Mouse (Mus musculus) thymus, postnatal 4 days (tissue): ENCODE measurements around the gene C2cd4c.

Experiments
- DNase-seq: peaks from one replicate; pipeline ENCODE4 v3.0.0; 2021

Gene C2cd4c

GRCm38 (mm10) chr10:79611296-79611695 is 2.5 kb downstream of the C2cd4c start:
- no peak for DNase-seq

GRCm38 (mm10) chr10:79609276-79609675 is 4.5 kb downstream of the C2cd4c start:
- DNase-seq = no peak

GRCm38 (mm10) chr10:79607892-79608291 is 5.9 kb downstream of the C2cd4c start:
- DNase-seq = no peak

- DNase-seq = no peak
Measured at GRCm38 (mm10) chr10:79606537-79606936, 7.3 kb downstream of the C2cd4c start.

- no peak for DNase-seq
Measured at GRCm38 (mm10) chr10:79597936-79598230, 15.9 kb downstream of the C2cd4c start.

GRCm38 (mm10) chr10:79597051-79597935 is 16.5 kb downstream of the C2cd4c start:
- no peak for DNase-seq

- no peak for DNase-seq
Measured at GRCm38 (mm10) chr10:79595590-79595929, 18.3 kb downstream of the C2cd4c start.

GRCm38 (mm10) chr10:79594872-79595589 is 18.8 kb downstream of the C2cd4c start:
- DNase-seq = peak; percentile 49

GRCm38 (mm10) chr10:79594111-79594510 is 19.7 kb downstream of the C2cd4c start:
- no peak for DNase-seq

- DNase-seq = no peak
Measured at GRCm38 (mm10) chr10:79590702-79591101, 23.1 kb downstream of the C2cd4c start.

- no peak for DNase-seq
Measured at GRCm38 (mm10) chr10:79587752-79588126, 26.1 kb downstream of the C2cd4c start.

- no peak for DNase-seq
Measured at GRCm38 (mm10) chr10:79587061-79587751, 26.6 kb downstream of the C2cd4c start, which contains the start of gene Theg. TSS of gene Theg (minus strand) at chr10:79587331.

GRCm38 (mm10) chr10:79586243-79586642 is 27.6 kb downstream of the C2cd4c start:
- DNase-seq = no peak

GRCm38 (mm10) chr10:79585723-79586122 is 28.1 kb downstream of the C2cd4c start:
- no peak for DNase-seq

- DNase-seq = no peak
Measured at GRCm38 (mm10) chr10:79585136-79585535, 28.7 kb downstream of the C2cd4c start.

GRCm38 (mm10) chr10:79584426-79584825 is 29.4 kb downstream of the C2cd4c start:
- no peak for DNase-seq

- no peak for DNase-seq
Measured at GRCm38 (mm10) chr10:79584021-79584420, 29.8 kb downstream of the C2cd4c start.

GRCm38 (mm10) chr10:79581501-79581900 is 32.3 kb downstream of the C2cd4c start:
- DNase-seq = no peak

GRCm38 (mm10) chr10:79580811-79581210 is 33.0 kb downstream of the C2cd4c start:
- DNase-seq = peak; percentile 83

GRCm38 (mm10) chr10:79580356-79580755 is 33.5 kb downstream of the C2cd4c start:
- DNase-seq = no peak

- DNase-seq = no peak
Measured at GRCm38 (mm10) chr10:79579781-79580180, 34.0 kb downstream of the C2cd4c start.

GRCm38 (mm10) chr10:79578891-79579290 is 34.9 kb downstream of the C2cd4c start:
- DNase-seq = no peak

- no peak for DNase-seq
Measured at GRCm38 (mm10) chr10:79578276-79578675, 35.5 kb downstream of the C2cd4c start.

- DNase-seq = no peak
Measured at GRCm38 (mm10) chr10:79577376-79577775, 36.4 kb downstream of the C2cd4c start.
